Mouse (Mus musculus): ENCODE results near the gene 2410015M20Rik.

Gene 2410015M20Rik

GRCm38 (mm10) chr17:56584257-56585130 is 25.1 kb downstream of the 2410015M20Rik start, which contains the start of the genes Safb2 and Safb:
Gene Safb2, minus strand, starts transcription at chr17:56584585.
Gene Safb, plus strand, starts transcription at chr17:56584825.
- in situ Hi-C loops (cut with MboI; ENCODE audit: unreplicated experiment in 2 of 2): loop anchor here in 1 of 2 experiments (5.0 to 25.0 kb wide), 2 partner anchors 178 to 703 kb away; partner anchors contain the start of genes Dus3l and Vav1

- in situ Hi-C loops (cut with MboI; ENCODE audit: unreplicated experiment in 2 of 2): loop anchor here in 1 of 2 experiments (5.0 to 25.0 kb wide), 2 partner anchors 179 to 704 kb away; partner anchors contain the start of genes Dus3l and Vav1
Measured at GRCm38 (mm10) chr17:56583611-56584256, 25.8 kb downstream of the 2410015M20Rik start.

- in situ Hi-C loops (cut with MboI; ENCODE audit: unreplicated experiment in 2 of 2): loop anchor here in 1 of 2 experiments (5.0 to 25.0 kb wide), 2 partner anchors 179 to 704 kb away; partner anchors contain the start of genes Dus3l and Vav1
Measured at GRCm38 (mm10) chr17:56583071-56583470, 26.5 kb downstream of the 2410015M20Rik start.

DNA sequence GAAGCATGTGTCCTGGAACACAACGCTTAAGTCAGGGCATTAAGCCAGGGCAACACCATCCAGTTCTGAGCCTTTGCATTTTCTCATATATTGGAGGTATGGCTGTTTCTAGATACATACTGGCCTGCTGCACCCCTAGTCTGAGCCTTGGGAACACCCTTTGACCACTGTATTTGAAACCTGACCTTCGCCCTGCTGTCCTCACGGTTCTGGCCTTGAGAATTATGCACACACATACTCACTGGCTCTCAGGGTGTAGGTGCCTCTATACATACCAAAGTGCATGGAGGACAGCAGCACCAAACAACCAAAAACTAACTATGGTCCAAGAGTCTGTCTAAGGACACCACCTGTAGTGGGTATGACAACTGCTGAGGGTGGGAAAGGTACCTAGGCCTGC is 36.6 kb downstream of the 2410015M20Rik start:
- in situ Hi-C loops (cut with MboI; ENCODE audit: unreplicated experiment in 2 of 2): no loop called here

DNA sequence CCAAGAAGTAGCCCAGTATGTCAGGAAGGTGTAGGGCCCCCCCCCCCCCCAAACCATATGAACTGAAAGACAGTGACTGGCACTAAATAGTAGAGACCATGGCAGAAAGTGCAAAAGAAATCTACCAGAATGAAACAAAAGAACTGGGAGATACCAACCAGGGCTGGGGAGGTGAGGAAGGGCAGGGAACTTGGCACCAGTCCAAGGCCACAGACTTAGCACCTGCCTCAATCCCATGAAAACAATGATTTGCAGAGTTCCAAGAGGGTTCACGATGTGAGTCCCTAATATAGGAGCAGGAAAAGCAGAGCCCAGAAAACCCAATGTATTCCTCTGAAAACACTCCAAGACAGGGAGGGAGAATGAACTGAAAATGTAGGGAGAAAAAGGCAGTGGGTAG is 37.4 kb downstream of the 2410015M20Rik start:
- in situ Hi-C loops (cut with MboI; ENCODE audit: unreplicated experiment in 2 of 2): no loop called here

- in situ Hi-C loops (cut with MboI; ENCODE audit: unreplicated experiment in 2 of 2): no loop called here
Measured at GRCm38 (mm10) chr17:56570287-56570686, 39.3 kb downstream of the 2410015M20Rik start.

DNA sequence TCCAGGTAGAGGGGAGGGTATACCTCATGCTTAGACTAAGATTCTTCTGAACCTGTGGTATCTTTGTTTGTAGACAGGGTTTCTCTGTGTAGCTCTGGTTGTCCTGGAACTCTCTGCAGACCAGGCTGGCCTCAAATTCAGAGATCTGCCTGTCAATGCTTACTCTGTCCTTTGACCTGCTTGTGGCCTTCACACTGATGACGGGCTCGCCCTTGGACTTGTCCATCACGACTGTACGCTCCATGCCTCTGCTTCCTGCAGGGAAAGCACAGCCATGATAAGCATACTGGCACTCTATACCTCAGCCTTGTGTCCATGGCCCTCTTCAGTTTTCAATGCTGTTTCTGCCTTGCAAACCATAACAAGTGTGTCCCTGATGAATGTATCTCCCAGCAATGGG is 42.2 kb downstream of the 2410015M20Rik start:
- in situ Hi-C loops (cut with MboI; ENCODE audit: unreplicated experiment in 2 of 2): loop anchor here in 1 of 2 experiments (5.0 kb wide), 1 partner anchor 85 kb away; no protein-coding TSS in a partner anchor

DNA sequence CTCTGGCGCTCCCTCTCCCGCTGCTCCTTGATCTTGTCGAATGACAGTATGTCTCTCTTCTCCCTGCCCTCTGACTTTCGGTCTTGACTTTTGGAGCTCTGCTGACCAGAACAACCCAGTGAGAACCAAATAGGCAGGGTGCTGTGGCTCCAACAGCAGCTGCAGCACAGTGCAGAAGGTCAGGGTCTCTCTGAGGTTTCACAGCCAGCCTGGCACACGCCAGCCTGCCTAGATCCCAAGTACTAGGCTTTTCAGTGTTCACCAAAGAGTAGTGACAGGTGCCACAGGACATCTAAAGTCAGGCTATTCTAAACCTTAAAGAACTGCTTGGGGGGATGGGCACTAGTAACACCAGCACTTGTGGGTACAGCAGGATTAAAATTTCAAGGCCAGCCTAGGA is 42.7 kb downstream of the 2410015M20Rik start:
- in situ Hi-C loops (cut with MboI; ENCODE audit: unreplicated experiment in 2 of 2): loop anchor here in 1 of 2 experiments (5.0 kb wide), 1 partner anchor 85 kb away; no protein-coding TSS in a partner anchor

DNA sequence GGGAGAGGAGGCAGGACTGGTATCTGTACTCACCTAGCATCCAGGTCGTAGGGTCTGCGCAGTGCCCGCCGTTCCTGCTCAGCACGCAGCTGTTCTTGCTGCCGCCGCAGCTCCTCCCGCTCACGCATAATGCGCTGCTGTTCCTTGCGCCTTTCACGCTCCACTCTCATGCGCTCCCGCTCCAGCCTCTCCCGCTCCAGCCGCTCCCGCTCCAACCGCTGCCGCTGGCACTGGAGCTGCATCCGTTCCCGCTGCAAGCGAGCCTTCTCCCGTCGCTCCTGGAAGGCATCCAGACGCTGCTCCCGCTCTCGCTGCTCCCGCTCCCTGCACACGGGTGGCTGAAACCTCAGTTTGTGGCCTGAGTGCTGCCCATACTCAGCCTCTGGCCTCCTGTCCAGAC is 43.3 kb downstream of the 2410015M20Rik start:
- in situ Hi-C loops (cut with MboI; ENCODE audit: unreplicated experiment in 2 of 2): loop anchor here in 1 of 2 experiments (5.0 kb wide), 1 partner anchor 86 kb away; no protein-coding TSS in a partner anchor

GRCm38 (mm10) chr17:56561866-56562265 is 47.7 kb downstream of the 2410015M20Rik start:
- in situ Hi-C loops (cut with MboI; ENCODE audit: unreplicated experiment in 2 of 2): no loop called here

- in situ Hi-C loops (cut with MboI; ENCODE audit: unreplicated experiment in 2 of 2): no loop called here
Measured at GRCm38 (mm10) chr17:56560131-56560530, 49.4 kb downstream of the 2410015M20Rik start.

DNA sequence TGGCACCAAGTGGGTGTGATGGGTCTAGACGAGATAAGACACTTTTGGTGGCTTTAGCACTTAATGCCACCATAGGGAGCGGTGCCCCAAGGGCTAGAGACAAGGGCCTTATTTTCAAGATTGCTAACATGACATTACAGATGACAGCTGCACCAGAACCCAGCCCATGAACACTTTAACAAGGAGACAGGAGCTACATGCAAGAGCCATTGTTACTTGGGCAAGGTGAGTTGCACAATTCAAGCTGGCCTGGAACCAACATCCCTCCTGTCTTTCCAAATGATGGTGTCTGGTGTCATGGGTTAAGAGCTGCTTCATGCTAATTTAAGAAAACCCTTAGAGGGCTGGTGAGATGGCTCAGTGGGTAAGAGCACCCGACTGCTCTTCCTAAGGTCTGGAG is 50.2 kb downstream of the 2410015M20Rik start:
- in situ Hi-C loops (cut with MboI; ENCODE audit: unreplicated experiment in 2 of 2): loop anchor here (5.0 to 10.0 kb wide), 2 partner anchors 202 to 435 kb away; partner anchors contain the start of gene Lrg1 (in 1 of the 2)

DNA sequence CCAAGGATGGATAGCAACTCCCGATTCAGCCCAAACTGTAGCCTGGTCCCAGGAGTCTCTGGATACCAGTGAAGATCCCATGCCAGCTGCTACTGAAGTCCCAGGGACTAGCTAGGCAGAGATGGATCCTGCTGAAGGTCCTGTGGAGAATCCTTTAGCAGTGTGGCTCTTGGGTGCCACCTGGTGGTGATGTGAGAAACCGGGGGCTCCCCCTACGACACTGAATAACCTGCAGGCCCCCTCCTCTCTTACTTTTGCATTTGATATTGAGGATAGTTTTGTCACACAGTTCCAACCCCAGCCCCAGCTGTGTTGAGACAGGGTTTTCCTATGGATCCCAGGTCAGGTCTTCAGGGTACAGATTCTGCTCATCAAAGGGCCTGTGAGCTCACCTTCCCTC is 51.1 kb downstream of the 2410015M20Rik start:
- in situ Hi-C loops (cut with MboI; ENCODE audit: unreplicated experiment in 2 of 2): loop anchor here (5.0 to 10.0 kb wide), 2 partner anchors 201 to 434 kb away; partner anchors contain the start of gene Lrg1 (in 1 of the 2)
